Comparison of ENCODE assay signal across 8 mouse cellular contexts in the genomic region with DNA sequence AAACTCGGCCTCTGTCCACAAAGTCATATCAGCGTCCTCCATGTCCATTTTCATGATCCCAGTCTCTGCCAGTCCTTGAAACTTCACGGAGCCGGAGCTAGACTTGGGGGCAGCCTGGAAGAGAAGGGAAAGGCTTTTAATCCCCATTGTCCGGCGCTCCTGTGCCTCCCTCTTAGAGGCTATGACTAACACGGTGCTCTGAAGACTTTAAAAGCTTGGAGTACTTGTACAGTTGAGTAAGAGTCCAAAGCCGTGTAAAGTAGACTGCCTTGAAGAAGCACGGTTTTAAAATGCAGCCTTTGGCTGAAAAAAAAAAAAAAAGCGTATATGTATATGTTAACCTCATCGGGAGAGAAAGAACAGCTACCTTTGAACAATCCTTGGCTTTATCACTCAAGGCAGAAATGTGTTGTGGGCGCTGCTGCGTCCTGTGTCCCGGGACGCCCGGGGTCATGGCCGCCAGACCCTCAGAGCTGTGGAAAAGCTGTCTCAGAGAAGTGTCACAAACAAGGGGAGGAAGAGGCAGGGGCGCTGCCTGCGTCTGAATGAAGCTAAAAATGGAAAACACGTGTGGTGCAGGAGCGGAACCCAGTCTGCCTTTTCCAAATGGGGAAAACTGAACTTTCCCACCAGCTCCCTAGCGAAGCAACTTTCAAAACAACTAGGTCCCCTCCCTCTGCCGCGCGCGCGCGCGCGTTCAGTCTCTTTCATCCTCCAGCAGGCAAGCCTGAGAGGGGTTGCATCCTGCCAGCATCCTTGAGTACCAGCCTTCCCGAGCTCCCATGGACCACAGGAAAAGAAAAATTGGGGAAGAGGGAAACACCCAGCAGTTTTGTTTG.
DNase-seq lines count a peak whose midpoint lies in the region; ATAC-seq lines count a peak whose summit lies in the region.

No protein-coding gene starts in this region.

- peak overlapping the region; percentile 35 for H3K27ac ChIP-seq in brown adipose tissue, adult 24 weeks (replicated peaks; ENCODE audit: low read depth, low read length)
- no peak overlapping the region for H3K27ac ChIP-seq in heart, embryonic 12.5 days (ENCODE audit: poor library complexity, severe bottlenecking)
- H3K27ac ChIP-seq in kidney, embryonic 16.5 days (ENCODE audit: low read length): no peak overlapping the region

- DNase-seq in cerebellum, postnatal 14 days: peak; percentile 28 to 34
- no peak for DNase-seq in cerebellum, adult 11 months
- peak; percentile 58 for DNase-seq in mesoderm, embryonic 11.5 days (ENCODE audit: low read depth, low spot score)
- DNase-seq in right cerebral cortex, adult 2 months (ENCODE audit: low spot score in 2 of 2): no peak
- no peak for DNase-seq in urinary bladder, postnatal 10 days (ENCODE audit: low spot score)

- peak overlapping the region; percentile 98 for H3K4me2 ChIP-seq in heart, embryonic 12.5 days
- H3K4me2 ChIP-seq in kidney, embryonic 16.5 days (replicated peaks; ENCODE audit: low read depth, low read length): peak overlapping the region; percentile 90

- WGBS in heart, embryonic 12.5 days: 2% methylated on average over 31 of the region's 31 CpGs
- 2% methylated on average over 31 of the region's 31 CpGs for WGBS in kidney, embryonic 16.5 days

- no peaks in the 10 kb centered on the region for H3K36me3 ChIP-seq in heart, embryonic 12.5 days
- no peaks in the 10 kb centered on the region for H3K36me3 ChIP-seq in kidney, embryonic 16.5 days (ENCODE audit: insufficient read depth, low read length)

- H3K4me3 ChIP-seq in brown adipose tissue, adult 24 weeks (ENCODE audit: insufficient read depth, low read depth, low read length): peak overlapping the region; percentile 69
- H3K4me3 ChIP-seq in heart, embryonic 12.5 days: peak overlapping the region; percentile 70
- H3K4me3 ChIP-seq in kidney, embryonic 16.5 days (ENCODE audit: low read length): peak overlapping the region; percentile 52

- ATAC-seq in heart, embryonic 12.5 days (ENCODE audit: insufficient number of reproducible peaks, low FRiP score): no peak
- ATAC-seq in kidney, embryonic 16.5 days (ENCODE audit: low FRiP score, low TSS enrichment): no peak

- peak overlapping the region; percentile 56; the same call in 1 of the 2 replicates for H3K9ac ChIP-seq in heart, embryonic 12.5 days
- H3K9ac ChIP-seq in kidney, embryonic 16.5 days (replicated peaks; ENCODE audit: low read length): peak overlapping the region; percentile 48; the same call in 1 of the 2 replicates

- H3K9me3 ChIP-seq in heart, embryonic 12.5 days (replicated peaks): no peaks in the 10 kb centered on the region
- H3K9me3 ChIP-seq in kidney, embryonic 16.5 days (ENCODE audit: low read length): no peaks in the 10 kb centered on the region

- peaks cover 32% of the 10 kb centered on the region for H3K27me3 ChIP-seq in heart, embryonic 12.5 days (replicated peaks)
- peaks cover 40% of the 10 kb centered on the region for H3K27me3 ChIP-seq in kidney, embryonic 16.5 days (ENCODE audit: insufficient read depth, low read length)

- peaks cover 2% of the 10 kb centered on the region; the same call in 1 of the 2 replicates for H3K4me1 ChIP-seq in brown adipose tissue, adult 24 weeks (ENCODE audit: control insufficient read depth, insufficient read depth, insufficient read length, low read length)
- H3K4me1 ChIP-seq in heart, embryonic 12.5 days (replicated peaks): peaks cover 14% of the 10 kb centered on the region; the same call in 1 of the 2 replicates
- peaks cover 12% of the 10 kb centered on the region; the same call in 1 of the 2 replicates for H3K4me1 ChIP-seq in kidney, embryonic 16.5 days (ENCODE audit: insufficient read depth, low read length)

Comparison
In these comparisons a context has a peak if more than half of its experiments do, and no peak if none do; other contexts are left out.
1. DNase-seq: peak in cerebellum, postnatal 14 days (2 of 2) and mesoderm, embryonic 11.5 days (single experiment); none in cerebellum, adult 11 months (single experiment), right cerebral cortex, adult 2 months (0 of 2) and urinary bladder, postnatal 10 days (single experiment).
2. Peak in every context shown above with its lines, with median percentiles within 50 percentile points of each other: H3K4me3 ChIP-seq.